Mouse (Mus musculus) cortical plate, adult 2 months (tissue): Measurements from ENCODE around the gene Kank1.

Source experiments
- CTCF ChIP-seq: fragments of 200-500 bp; IDR thresholded peaks from 2 replicates; pipeline ENCODE4 v1.5.1; 2011; ENCODE audit warnings: mild to moderate bottlenecking, control low read depth, low read length; ENCODE audit not compliant: insufficient read depth; ENCODE audit errors: extremely low read depth
- POLR2A ChIP-seq: fragments of 200-500 bp; IDR thresholded peaks from 2 replicates; pipeline ENCODE4 v1.6.1; 2011; ENCODE audit warnings: mild to moderate bottlenecking, low read length, control low read depth; ENCODE audit not compliant: insufficient read depth; ENCODE audit errors: extremely low read depth

DNA sequence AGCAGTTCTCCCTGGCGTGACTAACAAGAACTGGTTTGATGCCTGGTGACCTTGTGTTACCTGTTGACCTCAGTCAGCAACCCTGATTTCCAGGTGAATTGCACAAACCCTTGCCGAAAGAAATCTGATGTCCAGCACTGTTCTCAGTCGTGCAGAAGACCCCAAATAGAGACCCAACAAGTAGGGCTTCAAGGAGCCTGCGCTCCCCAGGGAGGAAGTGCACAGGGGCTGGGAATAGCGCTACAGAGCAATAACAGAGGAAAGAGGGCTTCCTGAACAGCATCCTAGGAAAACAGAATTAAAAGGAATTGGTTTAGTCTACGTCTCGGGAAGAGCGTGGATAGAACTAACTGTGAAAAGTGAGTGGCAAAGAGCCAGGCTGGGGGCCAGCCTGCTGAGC lies 183.2 kb downstream of the Kank1 start:
- TF ChIP-seq POLR2A (no peak), CTCF (no peak)
